Mouse (Mus musculus): ENCODE data around the gene Abca1. TPM values are rescaled to one million over a fixed set of nuclear protein-coding genes. Genes with fewer than 3 reads are reported as not detected.
A peak's percentile ranks its signal among the peaks of the same experiment; 100 is the strongest.

The Abca1 gene
- polyA plus RNA-seq, 1 experiment from 2014 or later: 8.7 TPM

DNA sequence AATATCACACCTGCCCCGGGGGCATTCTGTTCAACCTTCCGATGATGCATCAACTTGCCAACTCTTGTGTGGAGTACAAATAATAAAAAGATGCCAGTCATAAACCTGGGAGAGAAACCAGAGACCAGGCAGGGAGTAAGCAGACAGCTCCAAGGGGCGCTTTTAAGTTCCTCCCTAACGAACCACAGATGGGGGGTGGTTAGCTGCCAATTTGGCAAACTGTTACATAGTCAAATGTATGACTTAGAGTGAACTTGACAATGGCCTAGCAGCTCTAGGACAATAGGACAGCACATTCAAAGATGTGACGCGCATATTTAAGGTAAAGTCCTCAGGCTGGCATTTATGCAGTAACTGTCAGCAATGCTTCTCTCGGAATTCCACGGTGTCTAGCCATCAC is 18.0 kb upstream of the Abca1 start:
- Histone ChIP-seq H3K4me3 (replicated peaks) (no peak overlapping the region), H3K4me1 (replicated peaks) (no peaks in the 10 kb centered on the region), H3K36me3 (no peaks in the 10 kb centered on the region), H3K9ac (replicated peaks) (no peak overlapping the region), H3K4me2 (replicated peaks) (no peak overlapping the region), H3K27me3 (no peaks in the 10 kb centered on the region), H3K9me3 (no peaks in the 10 kb centered on the region), H3K27ac (no peak overlapping the region)
- ATAC-seq: no peak
- 84% methylated on average over 8 of the region's 8 CpGs for WGBS

GRCm38 (mm10) chr4:53174906-53175305 is 15.2 kb upstream of the Abca1 start:
- no peak overlapping the region for H3K4me2 ChIP-seq (replicated peaks)
- H3K4me3 ChIP-seq (replicated peaks): no peak overlapping the region
- no peaks in the 10 kb centered on the region for H3K27me3 ChIP-seq
- no peak for ATAC-seq
- no peak overlapping the region for H3K27ac ChIP-seq
- 90% methylated on average over 7 of the region's 7 CpGs for WGBS
- no peaks in the 10 kb centered on the region for H3K9me3 ChIP-seq
- H3K9ac ChIP-seq (replicated peaks): no peak overlapping the region
- H3K4me1 ChIP-seq (replicated peaks): no peaks in the 10 kb centered on the region
- no peaks in the 10 kb centered on the region for H3K36me3 ChIP-seq

DNA sequence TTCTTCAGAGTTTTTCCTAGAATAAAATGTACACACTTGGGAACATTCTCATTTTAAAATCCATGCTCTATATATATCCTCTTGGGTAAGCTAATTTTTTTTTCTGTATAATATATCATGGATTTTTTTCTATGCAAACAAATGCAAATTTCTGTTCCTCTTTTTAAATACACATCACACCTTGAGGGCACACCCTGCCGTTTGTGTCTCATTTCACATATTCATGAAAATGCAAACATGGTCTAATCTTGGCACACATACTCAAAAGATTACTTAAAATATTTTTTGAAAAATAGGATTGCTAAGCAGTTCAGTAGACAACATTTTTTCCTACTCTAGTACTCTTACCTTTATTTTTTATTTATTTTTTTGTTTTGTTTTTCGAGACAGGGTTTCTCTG is 10.7 kb upstream of the Abca1 start:
- Histone ChIP-seq H3K9ac (replicated peaks) (no peak overlapping the region), H3K27ac (no peak overlapping the region), H3K36me3 (no peaks in the 10 kb centered on the region), H3K4me3 (replicated peaks) (no peak overlapping the region), H3K27me3 (no peaks in the 10 kb centered on the region), H3K4me1 (replicated peaks) (no peaks in the 10 kb centered on the region), H3K9me3 (no peaks in the 10 kb centered on the region), H3K4me2 (replicated peaks) (no peak overlapping the region)
- ATAC-seq: no peak
- 84% methylated on average over 2 of the region's 2 CpGs for WGBS

DNA sequence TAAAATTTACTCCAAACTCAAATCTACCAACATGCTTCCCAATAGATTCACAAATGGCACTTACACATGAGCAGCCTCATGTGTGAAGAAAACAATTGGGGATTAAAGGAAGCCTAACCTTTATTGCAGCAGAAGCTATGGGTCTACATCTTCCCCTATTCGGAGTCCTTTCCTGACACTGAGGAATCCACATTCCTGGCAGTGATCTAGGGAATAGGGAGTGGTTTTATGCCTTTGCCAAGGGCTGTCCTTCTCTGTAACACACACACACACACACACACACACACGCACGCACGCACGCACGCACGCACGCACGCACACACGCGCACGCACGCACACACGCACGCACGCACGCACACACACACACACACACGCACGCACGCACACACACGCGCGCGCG is 5.5 kb upstream of the Abca1 start:
- peaks cover 5% of the 10 kb centered on the region; the same call in 1 of the 2 replicates for H3K27me3 ChIP-seq
- H3K36me3 ChIP-seq: no peaks in the 10 kb centered on the region
- no peak overlapping the region for H3K27ac ChIP-seq
- H3K9me3 ChIP-seq: no peaks in the 10 kb centered on the region
- WGBS: 84% methylated on average over 12 of the region's 25 CpGs
- no peak overlapping the region for H3K4me2 ChIP-seq (replicated peaks)
- ATAC-seq: no peak
- H3K4me1 ChIP-seq (replicated peaks): no peaks in the 10 kb centered on the region
- H3K9ac ChIP-seq (replicated peaks): no peak overlapping the region
- no peak overlapping the region for H3K4me3 ChIP-seq (replicated peaks)

GRCm38 (mm10) chr4:53159176-53159575 is 519 bp downstream of the Abca1 start:
- Histone ChIP-seq H3K4me3 (replicated peaks) (peak overlapping the region; percentile 57), H3K4me1 (replicated peaks) (peaks cover 16% of the 10 kb centered on the region), H3K27ac (0 out of 2 replicates have a peak overlapping the region, but pooled peaks have one; percentile 57), H3K9me3 (no peaks in the 10 kb centered on the region), H3K27me3 (peaks cover 13% of the 10 kb centered on the region; the same call in 1 of the 2 replicates), H3K4me2 (replicated peaks) (peak overlapping the region; percentile 91), H3K9ac (replicated peaks) (peak overlapping the region; percentile 68), H3K36me3 (no peaks in the 10 kb centered on the region)
- WGBS: under 1% methylated on average over 20 of the region's 20 CpGs
- peak; percentile 63 for ATAC-seq

- peak; percentile 57 for ATAC-seq
- no peaks in the 10 kb centered on the region for H3K36me3 ChIP-seq
- peak overlapping the region; percentile 68 for H3K9ac ChIP-seq (replicated peaks)
- H3K27ac ChIP-seq: 0 out of 2 replicates have a peak overlapping the region, but pooled peaks have one; percentile 9
- H3K9me3 ChIP-seq: no peaks in the 10 kb centered on the region
- peaks cover 13% of the 10 kb centered on the region; the same call in 1 of the 2 replicates for H3K27me3 ChIP-seq
- peak overlapping the region; percentile 57 for H3K4me3 ChIP-seq (replicated peaks)
- H3K4me1 ChIP-seq (replicated peaks): peaks cover 22% of the 10 kb centered on the region
- H3K4me2 ChIP-seq (replicated peaks): peak overlapping the region; percentile 91
- 1% methylated on average over 18 of the region's 18 CpGs for WGBS
Measured at GRCm38 (mm10) chr4:53158634-53159033, 1.1 kb downstream of the Abca1 start.

GRCm38 (mm10) chr4:53155471-53155870 is 4.2 kb downstream of the Abca1 start:
- no peak overlapping the region for H3K4me2 ChIP-seq (replicated peaks)
- H3K36me3 ChIP-seq: no peaks in the 10 kb centered on the region
- H3K27ac ChIP-seq: no peak overlapping the region
- no peak for ATAC-seq
- peaks cover 10% of the 10 kb centered on the region for H3K27me3 ChIP-seq
- H3K4me3 ChIP-seq (replicated peaks): no peak overlapping the region
- peaks cover 34% of the 10 kb centered on the region for H3K4me1 ChIP-seq (replicated peaks)
- 81% methylated on average over 11 of the region's 11 CpGs for WGBS
- no peak overlapping the region for H3K9ac ChIP-seq (replicated peaks)
- H3K9me3 ChIP-seq: no peaks in the 10 kb centered on the region

- ATAC-seq: peak; percentile 38; the same call in 1 of the 2 replicates
- Histone ChIP-seq H3K4me2 (replicated peaks) (no peak overlapping the region), H3K36me3 (no peaks in the 10 kb centered on the region), H3K27ac (no peak overlapping the region), H3K4me3 (replicated peaks) (no peak overlapping the region), H3K27me3 (peaks cover 5% of the 10 kb centered on the region; the same call in 1 of the 2 replicates), H3K4me1 (replicated peaks) (peaks cover 31% of the 10 kb centered on the region), H3K9me3 (no peaks in the 10 kb centered on the region), H3K9ac (replicated peaks) (no peak overlapping the region)
- 33% methylated on average over 6 of the region's 6 CpGs for WGBS
Measured at GRCm38 (mm10) chr4:53153711-53154110, 6.0 kb downstream of the Abca1 start.

DNA sequence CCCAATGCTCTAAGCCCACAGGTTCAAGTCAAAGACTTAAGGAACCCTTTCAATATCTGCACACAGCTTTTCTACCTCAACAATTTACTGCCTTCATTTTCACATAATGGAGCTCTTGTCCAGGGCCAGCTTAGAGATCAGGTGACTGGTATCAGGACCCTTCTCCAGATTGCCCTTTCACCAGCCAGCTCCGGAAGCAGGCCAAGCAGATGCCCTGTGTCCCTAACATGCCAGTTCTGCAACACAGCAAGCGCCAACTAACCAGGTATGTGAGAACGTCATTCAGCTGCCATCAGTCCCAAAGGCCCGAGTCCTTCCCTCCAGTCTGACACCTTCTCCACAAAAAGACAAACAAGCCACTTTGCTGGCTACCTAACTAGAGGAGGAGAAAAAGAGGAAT is 6.6 kb downstream of the Abca1 start:
- no peak overlapping the region for H3K4me3 ChIP-seq (replicated peaks)
- no peak for ATAC-seq
- 73% methylated on average over 4 of the region's 4 CpGs for WGBS

GRCm38 (mm10) chr4:53152655-53153054 is 7.0 kb downstream of the Abca1 start:
- Histone ChIP-seq H3K4me1 (replicated peaks) (peaks cover 29% of the 10 kb centered on the region), H3K9me3 (no peaks in the 10 kb centered on the region), H3K36me3 (no peaks in the 10 kb centered on the region), H3K27ac (no peak overlapping the region), H3K27me3 (peaks cover 2% of the 10 kb centered on the region; the same call in 1 of the 2 replicates), H3K4me3 (replicated peaks) (no peak overlapping the region), H3K4me2 (replicated peaks) (no peak overlapping the region), H3K9ac (replicated peaks) (no peak overlapping the region)
- 14% methylated on average over 5 of the region's 5 CpGs for WGBS
- ATAC-seq: no peak

More for the DNA sequence above, 6.6 kb downstream of the Abca1 start:
- H3K4me2 ChIP-seq (replicated peaks): no peak overlapping the region
- no peaks in the 10 kb centered on the region for H3K36me3 ChIP-seq
- peaks cover 2% of the 10 kb centered on the region; the same call in 1 of the 2 replicates for H3K27me3 ChIP-seq
- peaks cover 27% of the 10 kb centered on the region for H3K4me1 ChIP-seq (replicated peaks)
- H3K27ac ChIP-seq: no peak overlapping the region
- no peaks in the 10 kb centered on the region for H3K9me3 ChIP-seq
- H3K9ac ChIP-seq (replicated peaks): no peak overlapping the region

DNA sequence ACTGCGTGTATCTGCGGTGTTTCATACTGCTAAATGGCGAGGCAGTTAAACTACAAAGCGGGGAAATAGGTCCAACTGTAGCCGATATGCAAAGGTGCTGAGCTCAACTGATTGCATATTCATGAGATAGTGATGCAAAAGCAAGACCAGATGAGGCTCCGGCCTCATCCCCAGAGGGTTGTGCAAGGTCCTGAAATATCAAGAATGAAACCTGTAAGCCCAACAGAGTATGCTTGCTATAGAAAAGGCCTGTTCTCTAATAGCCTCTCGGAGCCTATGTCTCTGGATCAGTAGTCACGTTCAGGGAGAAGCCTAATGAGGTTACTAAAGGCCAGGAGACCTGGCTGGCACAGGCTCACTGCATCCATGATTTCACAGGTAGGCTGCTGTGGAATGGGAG is 9.2 kb downstream of the Abca1 start:
- no peak overlapping the region for H3K4me2 ChIP-seq (replicated peaks)
- H3K4me1 ChIP-seq (replicated peaks): peaks cover 39% of the 10 kb centered on the region
- peaks cover 2% of the 10 kb centered on the region; the same call in 1 of the 2 replicates for H3K27me3 ChIP-seq
- no peaks in the 10 kb centered on the region for H3K36me3 ChIP-seq
- no peak overlapping the region for H3K9ac ChIP-seq (replicated peaks)
- peak; percentile 35 for ATAC-seq
- no peak overlapping the region for H3K4me3 ChIP-seq (replicated peaks)
- H3K27ac ChIP-seq: no peak overlapping the region
- no peaks in the 10 kb centered on the region for H3K9me3 ChIP-seq
- 54% methylated on average over 8 of the region's 8 CpGs for WGBS

DNA sequence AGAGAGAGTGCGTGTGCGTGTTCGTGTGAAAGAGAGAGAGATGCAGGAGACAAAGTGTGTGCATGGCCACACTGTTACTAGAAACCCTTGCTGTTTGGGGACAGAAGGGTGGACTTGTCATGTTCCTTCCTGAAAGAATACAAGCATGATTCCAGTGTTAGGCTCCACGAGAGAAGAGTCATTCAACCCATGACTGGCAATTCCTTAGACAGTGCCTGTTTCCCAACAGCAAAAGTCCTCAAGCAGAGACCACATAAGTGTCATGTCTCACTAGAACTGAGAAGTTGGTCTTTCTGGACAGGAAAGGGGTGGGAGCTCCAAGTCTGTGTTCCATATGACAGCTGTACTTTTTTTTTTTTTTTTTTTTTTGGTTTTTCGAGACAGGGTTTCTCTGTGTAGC is 10.1 kb downstream of the Abca1 start:
- H3K36me3 ChIP-seq: no peaks in the 10 kb centered on the region
- no peak overlapping the region for H3K4me2 ChIP-seq (replicated peaks)
- ATAC-seq: no peak
- 96% methylated on average over 4 of the region's 5 CpGs for WGBS
- no peaks in the 10 kb centered on the region for H3K9me3 ChIP-seq
- H3K4me3 ChIP-seq (replicated peaks): no peak overlapping the region
- H3K27ac ChIP-seq: no peak overlapping the region
- H3K9ac ChIP-seq (replicated peaks): no peak overlapping the region
- peaks cover 2% of the 10 kb centered on the region; the same call in 1 of the 2 replicates for H3K27me3 ChIP-seq
- peaks cover 35% of the 10 kb centered on the region for H3K4me1 ChIP-seq (replicated peaks)

DNA sequence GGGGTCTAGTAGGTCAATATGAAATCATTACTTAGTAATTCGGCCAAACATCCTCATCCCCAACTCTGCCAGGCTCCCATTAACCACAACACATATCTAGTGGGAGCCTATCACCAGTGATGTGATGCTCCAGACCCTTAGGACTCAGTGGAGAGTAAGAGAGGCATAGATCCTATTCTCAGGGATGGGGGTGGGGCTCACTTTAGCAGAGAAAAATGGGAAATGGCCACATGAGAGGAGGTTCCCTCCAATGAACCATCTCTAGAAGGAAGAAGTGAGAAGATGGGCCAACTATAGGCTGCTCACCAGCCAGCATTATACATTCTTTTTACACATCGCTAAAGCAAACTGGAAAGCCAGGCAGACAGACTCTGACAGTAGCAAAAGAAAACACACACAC is 10.9 kb downstream of the Abca1 start:
- WGBS: 82% methylated on average over 2 of the region's 2 CpGs
- H3K4me2 ChIP-seq (replicated peaks): no peak overlapping the region

More for the DNA sequence above, 10.9 kb downstream of the Abca1 start:
- H3K27me3 ChIP-seq: peaks cover 2% of the 10 kb centered on the region; the same call in 1 of the 2 replicates
- H3K4me1 ChIP-seq (replicated peaks): peaks cover 37% of the 10 kb centered on the region
- no peak overlapping the region for H3K4me3 ChIP-seq (replicated peaks)
- no peak overlapping the region for H3K27ac ChIP-seq
- no peaks in the 10 kb centered on the region for H3K9me3 ChIP-seq
- no peak overlapping the region for H3K9ac ChIP-seq (replicated peaks)
- ATAC-seq: no peak
- H3K36me3 ChIP-seq: no peaks in the 10 kb centered on the region
